Comparison of ENCODE assay signal across 8 mouse cellular contexts in genomic region chr11:69058265-69058664, GRCm38 (mm10). TPM values are rescaled to one million over a fixed set of nuclear protein-coding genes. Genes with fewer than 3 reads are reported as not detected.
DNase-seq lines count a peak whose midpoint lies in the region; ATAC-seq and TF ChIP-seq lines count a peak whose summit lies in the region.

No protein-coding gene starts in this region.

- no peak for DNase-seq in cerebellum, adult 2 months
- DNase-seq in cerebellum, adult 11 months, result no peak
- no peak for DNase-seq in testis, postnatal 10 days (ENCODE audit: low spot score)
- DNase-seq in liver, embryonic 13.5 days, result no peak
- DNase-seq in stomach, postnatal 0 days (ENCODE audit: low spot score), result no peak
- DNase-seq in layer of hippocampus, postnatal 10 days (ENCODE audit: low spot score in 2 of 2), result no peak
- DNase-seq in layer of hippocampus, adult 9-11 months, result no peak

- no peak for TF ChIP-seq POLR2A in cerebellum, adult 2 months (IDR thresholded peaks at IDR 0.05; ENCODE audit: borderline replicate concordance, insufficient read depth, low read length)
- no peak for TF ChIP-seq POLR2A in testis, adult 2 months (IDR thresholded peaks at IDR 0.05; ENCODE audit: control insufficient read depth, low read depth, low read length)

- H3K4me2 ChIP-seq in liver, embryonic 13.5 days, result peak overlapping the region; percentile 99
- peak overlapping the region; percentile 67 for H3K4me2 ChIP-seq in stomach, postnatal 0 days (replicated peaks; ENCODE audit: low read depth)

- no peaks in the 10 kb centered on the region for H3K27me3 ChIP-seq in cerebellum, adult 2 months (ENCODE audit: control insufficient read depth, insufficient read depth, low read length)
- no peaks in the 10 kb centered on the region for H3K27me3 ChIP-seq in testis, adult 2 months (ENCODE audit: control insufficient read depth, insufficient read depth, low read length)
- H3K27me3 ChIP-seq in liver, embryonic 13.5 days, result no peaks in the 10 kb centered on the region
- H3K27me3 ChIP-seq in stomach, postnatal 0 days (ENCODE audit: control insufficient read depth, insufficient read depth, low read length), result no peaks in the 10 kb centered on the region

- peak overlapping the region; percentile 84 for H3K4me3 ChIP-seq in cerebellum, adult 2 months (replicated peaks; ENCODE audit: insufficient read depth, low read depth, low read length)
- peak overlapping the region; percentile 99 for H3K4me3 ChIP-seq in testis, adult 2 months (ENCODE audit: control insufficient read depth, low read depth, low read length)
- peak overlapping the region; percentile 96 for H3K4me3 ChIP-seq in liver, embryonic 13.5 days (replicated peaks)
- H3K4me3 ChIP-seq in stomach, postnatal 0 days (ENCODE audit: low read depth, low read length), result peak overlapping the region; percentile 97

- H3K36me3 ChIP-seq in testis, adult 2 months (ENCODE audit: control insufficient read depth, insufficient read depth, low read length), result no peaks in the 10 kb centered on the region
- peaks cover 11% of the 10 kb centered on the region for H3K36me3 ChIP-seq in liver, embryonic 13.5 days
- no peaks in the 10 kb centered on the region for H3K36me3 ChIP-seq in stomach, postnatal 0 days (ENCODE audit: control insufficient read depth, insufficient read depth, low read length)

- peak overlapping the region; percentile 81; the same call in 1 of the 2 replicates for H3K27ac ChIP-seq in cerebellum, adult 2 months (ENCODE audit: insufficient read depth, low read length)
- peak overlapping the region; percentile 85 for H3K27ac ChIP-seq in testis, adult 2 months (ENCODE audit: control insufficient read depth, insufficient read depth, low read depth, low read length)
- peak overlapping the region; percentile 91 for H3K27ac ChIP-seq in liver, embryonic 13.5 days
- H3K27ac ChIP-seq in stomach, postnatal 0 days (replicated peaks), result peak overlapping the region; percentile 90; the same call in 1 of the 2 replicates

- no peak for ATAC-seq in liver, embryonic 13.5 days (ENCODE audit: low read depth)
- ATAC-seq in stomach, postnatal 0 days (ENCODE audit: low FRiP score, low TSS enrichment), result no peak

- 63% methylated on average over 2 of the region's 2 CpGs for WGBS in cerebellum, adult 2 months
- WGBS in liver, embryonic 13.5 days (ENCODE audit: insufficient replicate concordance), result 68% methylated on average over 2 of the region's 2 CpGs
- WGBS in stomach, postnatal 0 days, result 58% methylated on average over 2 of the region's 2 CpGs

- TF ChIP-seq CTCF in cerebellum, adult 2 months (IDR thresholded peaks at IDR 0.05; ENCODE audit: borderline replicate concordance, insufficient read depth, low read depth, low read length), result no peak
- TF ChIP-seq CTCF in testis, adult 2 months (IDR thresholded peaks at IDR 0.05; ENCODE audit: control insufficient read depth, insufficient read depth, insufficient replicate concordance, low read depth, low read length), result no peak
- no peak for TF ChIP-seq CTCF in stomach, postnatal 0 days (IDR thresholded peaks at IDR 0.05; ENCODE audit: low read depth)

- H3K9ac ChIP-seq in liver, embryonic 13.5 days, result peak overlapping the region; percentile 85
- H3K9ac ChIP-seq in stomach, postnatal 0 days (ENCODE audit: low read length), result peak overlapping the region; percentile 71; the same call in 1 of the 2 replicates

- H3K4me1 ChIP-seq in cerebellum, adult 2 months (ENCODE audit: control insufficient read depth, insufficient read depth, low read length), result peaks cover 4% of the 10 kb centered on the region; the same call in 1 of the 2 replicates
- H3K4me1 ChIP-seq in testis, adult 2 months (ENCODE audit: control insufficient read depth, insufficient read depth, low read length), result peaks cover 14% of the 10 kb centered on the region
- peaks cover 40% of the 10 kb centered on the region for H3K4me1 ChIP-seq in liver, embryonic 13.5 days (replicated peaks)
- peaks cover 2% of the 10 kb centered on the region; the same call in 1 of the 2 replicates for H3K4me1 ChIP-seq in stomach, postnatal 0 days (replicated peaks; ENCODE audit: control insufficient read depth, insufficient read depth)

- no peak for TF ChIP-seq EP300 in stomach, postnatal 0 days (optimal IDR thresholded peaks at IDR 0.05)

- no peaks in the 10 kb centered on the region for H3K9me3 ChIP-seq in liver, embryonic 13.5 days (replicated peaks)
- H3K9me3 ChIP-seq in stomach, postnatal 0 days (ENCODE audit: control insufficient read depth, low read length), result no peaks in the 10 kb centered on the region

RNA-seq across cellular contexts. Expression of gene Borcs6, which starts 1.3 kb away (rescaled TPM):
- polyA plus RNA-seq in cerebellum, adult 2 months (2012; rRNA removed), result 34.9 and 36.7 TPM in 2 replicates
- 13.4 and 15.8 TPM in 2 replicates for polyA plus RNA-seq in testis, adult 2 months (2012; rRNA removed)
- polyA plus RNA-seq in liver, embryonic 13.5 days (2015; fragmentation: Nextera tagmentation; extraction: Ambion mirVana), result 3.5 TPM in 2 replicates
- polyA plus RNA-seq in stomach, postnatal 0 days (2015; fragmentation: Nextera tagmentation; extraction: Ambion mirVana), result 14.6 and 16.7 TPM in 2 replicates
- 10 to 100 TPM; 24.2 to 24.9 TPM for total RNA-seq in layer of hippocampus, postnatal 10 days (2021)

RNA-seq across cellular contexts. Expression of gene Tmem107, which starts 12.3 kb away (rescaled TPM):
- polyA plus RNA-seq in cerebellum, adult 2 months (2012; rRNA removed), result 13.4 and 15.8 TPM in 2 replicates
- 135 and 142 TPM in 2 replicates for polyA plus RNA-seq in testis, adult 2 months (2012; rRNA removed)
- polyA plus RNA-seq in liver, embryonic 13.5 days (2015; fragmentation: Nextera tagmentation; extraction: Ambion mirVana), result 30.8 and 31.7 TPM in 2 replicates
- polyA plus RNA-seq in stomach, postnatal 0 days (2015; fragmentation: Nextera tagmentation; extraction: Ambion mirVana), result 28.4 and 30.8 TPM in 2 replicates
- total RNA-seq in layer of hippocampus, postnatal 10 days (2021), result 10 to 100 TPM; 10.4 to 14.0 TPM

RNA-seq across cellular contexts. Expression of gene Aurkb, which starts 12.8 kb away (rescaled TPM):
- polyA plus RNA-seq in cerebellum, adult 2 months (2012; rRNA removed), result 0.51 and 0.55 TPM in 2 replicates
- 15.2 and 17.9 TPM in 2 replicates for polyA plus RNA-seq in testis, adult 2 months (2012; rRNA removed)
- polyA plus RNA-seq in liver, embryonic 13.5 days (2015; fragmentation: Nextera tagmentation; extraction: Ambion mirVana), result 116 and 123 TPM in 2 replicates
- polyA plus RNA-seq in stomach, postnatal 0 days (2015; fragmentation: Nextera tagmentation; extraction: Ambion mirVana), result 24.7 and 34.0 TPM in 2 replicates
- 1 to 10 TPM; 5.3 to 6.0 TPM for total RNA-seq in layer of hippocampus, postnatal 10 days (2021)

RNA-seq across cellular contexts. Expression of gene Vamp2, which starts 30.0 kb away (rescaled TPM):
- polyA plus RNA-seq in cerebellum, adult 2 months (2012; rRNA removed), result 672 and 700 TPM in 2 replicates
- 36.3 and 43.1 TPM in 2 replicates for polyA plus RNA-seq in testis, adult 2 months (2012; rRNA removed)
- 12.5 and 15.9 TPM in 2 replicates for polyA plus RNA-seq in liver, embryonic 13.5 days (2015; fragmentation: Nextera tagmentation; extraction: Ambion mirVana)
- 43.0 and 53.7 TPM in 2 replicates for polyA plus RNA-seq in stomach, postnatal 0 days (2015; fragmentation: Nextera tagmentation; extraction: Ambion mirVana)
- 1,000 to 10,000 TPM in 1 of 2 experiments, 100 to 1,000 TPM in 1; 909 to 1,029 TPM for total RNA-seq in layer of hippocampus, postnatal 10 days (2021)

RNA-seq across cellular contexts. Expression of gene Per1, which starts 36.8 kb away (rescaled TPM):
- 34.4 and 37.2 TPM in 2 replicates for polyA plus RNA-seq in cerebellum, adult 2 months (2012; rRNA removed)
- 103 and 106 TPM in 2 replicates for polyA plus RNA-seq in testis, adult 2 months (2012; rRNA removed)
- 1.9 TPM in 2 replicates for polyA plus RNA-seq in liver, embryonic 13.5 days (2015; fragmentation: Nextera tagmentation; extraction: Ambion mirVana)
- polyA plus RNA-seq in stomach, postnatal 0 days (2015; fragmentation: Nextera tagmentation; extraction: Ambion mirVana), result 7.7 and 13.1 TPM in 2 replicates
- total RNA-seq in layer of hippocampus, postnatal 10 days (2021), result 10 to 100 TPM; 54.4 to 67.2 TPM

Comparison
In these comparisons a context has a peak if more than half of its experiments do, and no peak if none do; other contexts are left out.
1. RNA of gene Aurkb, which starts 12.8 kb away (polyA plus RNA-seq): 116 to 123 TPM in liver, embryonic 13.5 days, 24.7 to 34.0 TPM in stomach, postnatal 0 days and 15.2 to 17.9 TPM in testis, adult 2 months; 0.51 to 0.55 TPM in cerebellum, adult 2 months; every median in the first group is over 10 times any median in the second.
2. Peak in every context shown above with its lines, with median percentiles within 50 percentile points of each other: H3K27ac ChIP-seq and H3K4me3 ChIP-seq.